14 mouse cellular contexts compared by ENCODE assay signal in genomic region chr2:163350443-163350842, GRCm38 (mm10). TPM values are rescaled to one million over a fixed set of nuclear protein-coding genes. Genes with fewer than 3 reads are reported as not detected.
DNase-seq lines count a peak whose midpoint lies in the region; ATAC-seq and TF ChIP-seq lines count a peak whose summit lies in the region.
"Had no signal": no experiment of that assay in that cellular context is flagged by ENCODE, and none has a peak within 500 bp of the region (broad histone marks: within the 10 kb centered on the region; RNA-seq: fewer than 3 reads in every experiment).

No protein-coding gene starts in this region.

- H3K4me3 ChIP-seq in lung, adult 2 months (replicated peaks; ENCODE audit: extremely low read depth, low read depth, low read length) = no peak overlapping the region
- H3K4me3 ChIP-seq: embryonic facial prominence, embryonic 15.5 days had no signal

- ATAC-seq in CD4-positive, CD25-positive, alpha-beta regulatory T cell, adult 4 months = no peak

- WGBS in lung, adult 2 months = 50% methylated on average over 5 of the region's 5 CpGs

- H3K4me1 ChIP-seq in lung, adult 2 months (ENCODE audit: control insufficient read depth, insufficient read depth, low read length) = no peaks in the 10 kb centered on the region

- DNase-seq in CD4-positive, CD25-positive, alpha-beta regulatory T cell, adult 2 months (ENCODE audit: low read depth, low spot score) = peak; percentile 34
- DNase-seq in lung, adult 2 months = no peak
- no peak for DNase-seq in lung, postnatal 25 days (ENCODE audit: low spot score)
- DNase-seq in induced T-regulatory cell, adult 2 months (ENCODE audit: low read depth) = peak; percentile 28
- peak; percentile 10 for DNase-seq in naive thymus-derived CD4-positive, alpha-beta T cell, adult 2 months (ENCODE audit: low read depth)
- DNase-seq in cerebellum, adult 18-20 months = no peak
- DNase-seq in adrenal gland, postnatal 14 days = no peak
- DNase-seq: cerebellum, adult 11-12 months; heart, postnatal 10 days; kidney, postnatal 10 days; spleen, adult 18-20 months had no signal

- no peak for TF ChIP-seq POLR2A in lung, adult 2 months (IDR thresholded peaks at IDR 0.05; ENCODE audit: borderline replicate concordance, extremely low read depth, low read depth, low read length)

- peak; percentile 45 for TF ChIP-seq CTCF in lung, adult 2 months (IDR thresholded peaks at IDR 0.05; ENCODE audit: insufficient read depth, low read length)

RNA-seq across cellular contexts. Expression of gene Jph2, which starts 47.4 kb away (rescaled TPM):
- not detected for polyA plus RNA-seq in CD4-positive, CD25-positive, alpha-beta regulatory T cell, adult 4 months (2017; shearing (Covaris generic))
- polyA plus RNA-seq in lung, adult 2 months (2012; rRNA removed) = 32.3 and 38.4 TPM in 2 replicates
- total RNA-seq in adrenal gland, postnatal 14 days (2021) = 4.3 and 4.5 TPM in 2 replicates
- total RNA-seq: neutrophil, adult 5-6 weeks had no signal

Comparison
In these comparisons a context has a peak if more than half of its experiments do, and no peak if none do; other contexts are left out.
1. DNase-seq: peak in CD4-positive, CD25-positive, alpha-beta regulatory T cell, adult 2 months (single experiment), induced T-regulatory cell, adult 2 months (single experiment) and naive thymus-derived CD4-positive, alpha-beta T cell, adult 2 months (single experiment); none in lung, adult 2 months (single experiment), lung, postnatal 25 days (single experiment), cerebellum, adult 18-20 months (0 of 2) and adrenal gland, postnatal 14 days (single experiment).
2. RNA of gene Jph2, which starts 47.4 kb away (polyA plus RNA-seq): 32.3 to 38.4 TPM in lung, adult 2 months; not detected in CD4-positive, CD25-positive, alpha-beta regulatory T cell, adult 4 months; every median in the first group is over 10 times any median in the second.